Mouse (Mus musculus): ENCODE measurements at regions not wholly inside any gene's neighbourhood (a gene's known extent, or its start where the extent isn't known, plus 50 kb on each side); places are given as distances from the start of the nearest gene placed in this dataset.

- no peak for DNase-seq (ENCODE audit: low spot score)
Observed at GRCm38 (mm10) chr10:109480551-109480950, 469.8 kb upstream of the Syt1 start.

- DNase-seq (ENCODE audit: low spot score): no peak
Observed at GRCm38 (mm10) chr10:109479941-109480340, 469.2 kb upstream of the Syt1 start.

- no peak for DNase-seq (ENCODE audit: low spot score)
Observed at GRCm38 (mm10) chr10:109466516-109466915, 455.7 kb upstream of the Syt1 start.

GRCm38 (mm10) chr10:109431112-109431511 is 420.3 kb upstream of the Syt1 start:
- DNase-seq (ENCODE audit: low spot score): no peak

GRCm38 (mm10) chr10:109427878-109428277 is 417.1 kb upstream of the Syt1 start:
- no peak for DNase-seq (ENCODE audit: low spot score)

GRCm38 (mm10) chr10:109407011-109407410 is 396.2 kb upstream of the Syt1 start:
- no peak for DNase-seq (ENCODE audit: low spot score)

DNA sequence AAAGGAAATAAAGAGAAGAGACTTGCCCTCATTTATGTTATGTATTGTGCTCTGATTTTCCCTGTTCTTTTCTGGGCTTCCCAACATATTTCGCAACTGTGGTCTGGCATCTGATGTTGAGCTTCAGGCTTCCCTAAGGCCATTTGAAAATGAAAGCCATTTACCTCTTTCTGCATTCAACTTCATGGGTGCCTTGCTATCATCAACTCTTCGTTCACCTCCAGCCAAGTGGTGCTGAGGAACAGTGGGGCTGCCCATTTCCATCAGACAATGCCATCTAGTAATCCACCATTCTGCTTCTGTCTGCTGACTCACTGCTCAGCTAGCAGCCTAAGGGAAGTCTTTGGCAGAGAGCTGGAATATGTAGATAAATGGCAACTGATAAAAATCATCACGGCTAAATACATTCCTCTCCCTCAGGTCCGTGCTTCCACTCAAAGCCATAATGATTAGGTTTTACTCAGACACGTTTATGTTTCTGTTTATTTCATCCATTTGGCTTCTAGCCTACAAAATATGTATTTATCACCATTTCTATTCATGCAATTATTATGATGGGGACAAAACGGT is 394.4 kb upstream of the Syt1 start:
- DNase-seq (ENCODE audit: low spot score): no peak

DNA sequence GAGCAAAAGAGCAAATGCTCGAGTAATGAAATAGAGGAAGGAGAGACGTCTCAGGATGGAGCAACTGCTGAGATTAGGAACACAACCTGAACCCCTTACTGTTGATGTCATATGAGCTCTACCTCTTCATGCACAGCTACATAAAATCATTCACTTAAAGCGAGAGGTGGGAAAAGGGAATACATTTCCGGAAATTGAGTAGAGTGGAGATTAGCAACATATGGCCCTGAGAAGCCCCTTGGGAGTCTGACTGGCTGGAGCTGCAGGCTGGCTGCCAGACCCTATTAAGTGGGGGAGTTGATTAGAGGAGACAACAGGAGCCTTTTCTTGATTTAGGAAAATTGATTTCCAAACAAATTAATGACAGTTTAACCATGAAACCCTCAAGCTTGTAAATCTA is 373.0 kb upstream of the Syt1 start:
- DNase-seq (ENCODE audit: low spot score): peak; percentile 13

DNA sequence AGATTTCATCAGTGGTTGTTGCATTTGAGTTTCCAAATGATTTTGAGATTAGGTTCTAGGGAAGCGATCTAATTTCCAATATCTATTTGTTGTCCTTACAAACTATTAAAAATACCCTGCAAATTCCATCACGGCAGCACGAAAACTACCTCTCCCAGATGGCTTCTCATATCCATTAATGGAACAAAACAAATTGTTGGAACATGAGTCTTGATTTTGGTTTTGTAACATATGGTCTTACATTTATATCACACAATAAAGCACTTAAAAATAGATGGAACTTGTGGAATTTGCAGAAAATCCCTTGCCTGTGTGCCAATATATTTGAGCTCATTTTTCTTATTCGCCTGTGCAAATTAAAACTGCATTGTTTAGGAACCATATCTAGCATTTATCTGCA is 368.1 kb upstream of the Syt1 start:
- no peak for DNase-seq (ENCODE audit: low spot score)

DNA sequence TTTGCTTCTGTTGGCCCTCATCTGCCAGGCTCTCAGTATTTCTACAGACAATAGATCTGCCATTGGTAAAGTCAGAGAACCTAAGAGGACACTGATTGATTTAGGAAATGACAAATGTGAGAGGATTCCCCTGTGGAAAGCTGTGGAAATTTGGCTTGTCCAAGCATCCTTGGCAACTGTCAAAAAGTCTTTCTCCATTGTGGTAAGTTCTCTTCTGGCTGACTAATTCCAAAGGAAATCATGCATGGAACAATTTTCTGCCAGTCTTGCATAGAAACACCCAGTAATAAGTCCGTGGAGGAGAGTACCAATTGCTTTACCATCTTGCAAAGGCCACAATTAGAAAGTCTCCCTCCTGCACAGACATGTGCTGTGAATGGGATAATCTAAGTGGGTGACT is 349.4 kb upstream of the Syt1 start:
- no peak for DNase-seq (ENCODE audit: low spot score)

DNA sequence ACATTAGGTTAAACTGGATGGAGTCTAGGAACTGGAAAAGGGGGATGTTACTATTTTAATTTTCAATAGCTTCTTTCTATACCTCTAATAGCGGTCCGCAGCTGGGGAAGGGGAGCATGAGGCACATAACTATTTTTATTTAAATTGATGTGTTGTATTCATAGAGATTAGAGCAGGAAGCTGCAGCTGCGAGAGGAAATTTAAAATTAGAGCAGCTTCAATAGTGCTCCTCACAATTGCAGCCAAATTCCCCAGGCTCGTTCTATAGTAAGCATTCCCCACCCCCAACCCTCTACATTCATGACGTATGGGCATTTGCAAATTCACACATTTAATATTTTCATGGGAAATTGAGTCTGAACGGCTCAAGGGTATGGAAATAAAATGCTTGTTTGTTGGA is 348.0 kb upstream of the Syt1 start:
- DNase-seq (ENCODE audit: low spot score): no peak

- no peak for DNase-seq (ENCODE audit: low spot score)
Observed at GRCm38 (mm10) chr10:109332846-109333386, 322.1 kb upstream of the Syt1 start.

DNA sequence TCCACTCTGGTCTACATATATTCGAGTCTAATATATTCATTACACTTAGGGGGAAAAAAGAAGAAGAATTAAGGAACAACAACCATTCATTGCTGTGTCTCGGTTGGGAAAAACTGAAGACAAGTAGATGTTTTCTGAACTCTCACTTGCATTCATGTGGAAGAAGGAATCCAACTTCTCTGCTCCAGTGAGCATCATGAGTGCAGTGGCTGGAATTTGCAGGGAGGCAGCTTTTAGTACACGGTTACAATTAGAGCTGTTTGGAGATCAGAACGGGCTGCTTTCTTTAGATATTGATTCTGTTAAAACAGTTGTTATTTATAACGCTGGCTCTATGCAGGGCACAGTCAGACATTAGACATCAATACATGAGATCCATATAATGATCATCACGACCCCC is 298.5 kb upstream of the Syt1 start:
- DNase-seq (ENCODE audit: low spot score): no peak

GRCm38 (mm10) chr10:109300199-109300598 is 289.4 kb upstream of the Syt1 start:
- no peak for DNase-seq (ENCODE audit: low spot score)

- DNase-seq (ENCODE audit: low spot score): no peak
Observed at GRCm38 (mm10) chr10:109299785-109300184, 289.0 kb upstream of the Syt1 start.

DNA sequence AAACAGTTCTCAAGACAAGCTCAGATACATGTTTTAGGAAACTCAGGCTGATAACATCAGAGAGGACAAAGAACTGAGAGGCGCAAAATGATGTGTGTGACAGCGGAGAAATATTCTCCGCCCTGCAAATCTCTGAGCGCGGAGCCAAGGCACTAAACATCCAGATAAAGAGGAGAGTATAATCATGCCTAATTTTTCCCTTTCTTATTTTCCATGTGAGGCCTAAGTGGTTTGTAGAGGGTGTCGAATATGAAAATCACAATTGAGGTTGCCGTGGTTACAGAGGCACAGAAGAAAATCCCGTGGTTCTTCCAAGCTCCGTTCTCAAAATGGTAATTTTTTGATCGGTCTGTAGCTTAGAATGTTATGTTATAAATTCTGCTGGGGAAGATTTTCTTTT is 272.6 kb upstream of the Syt1 start:
- DNase-seq (ENCODE audit: low spot score): no peak

GRCm38 (mm10) chr10:109249781-109250180 is 239.0 kb upstream of the Syt1 start:
- DNase-seq (ENCODE audit: low spot score): no peak

GRCm38 (mm10) chr10:109246328-109246727 is 235.5 kb upstream of the Syt1 start:
- no peak for DNase-seq (ENCODE audit: low spot score)

GRCm38 (mm10) chr10:109237026-109237425 is 226.2 kb upstream of the Syt1 start:
- DNase-seq (ENCODE audit: low spot score): no peak

- DNase-seq (ENCODE audit: low spot score): no peak
Observed at GRCm38 (mm10) chr10:109226989-109227388, 216.2 kb upstream of the Syt1 start.

DNA sequence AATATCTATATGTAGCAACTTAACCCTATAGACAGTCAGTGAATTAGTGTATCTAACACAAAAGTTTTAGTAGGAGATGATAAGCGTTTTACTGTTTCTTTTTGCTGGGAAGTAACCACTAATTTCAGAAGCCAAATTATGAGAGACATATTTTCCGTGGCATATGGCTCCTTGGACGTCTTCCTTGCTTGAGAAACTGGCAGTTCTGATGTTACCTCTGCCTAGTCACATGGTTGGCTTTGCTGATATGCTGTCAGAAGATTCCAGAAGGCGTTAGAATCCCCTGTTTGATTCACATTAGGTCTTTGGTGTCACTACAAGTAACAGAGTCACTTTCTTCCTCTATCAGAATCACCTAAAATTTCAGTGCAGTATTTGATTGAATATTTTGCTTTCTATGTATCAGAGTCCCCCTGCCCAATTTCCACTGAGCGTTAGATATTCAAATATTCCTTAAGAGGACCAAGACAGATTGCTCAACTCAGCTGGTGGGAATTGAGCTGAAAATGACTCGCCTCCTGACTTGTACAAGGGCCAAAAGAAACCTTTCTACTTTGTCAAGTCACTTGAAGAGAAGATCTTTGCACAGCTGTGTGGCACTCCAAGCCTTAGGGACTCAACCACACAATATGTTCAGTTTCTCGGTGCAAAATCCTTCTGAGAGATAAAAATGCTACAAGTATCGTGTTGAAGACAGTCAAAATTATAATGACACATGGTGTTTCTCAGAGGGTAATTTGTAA is 178.2 kb upstream of the Syt1 start:
- no peak for DNase-seq (ENCODE audit: low spot score)

DNA sequence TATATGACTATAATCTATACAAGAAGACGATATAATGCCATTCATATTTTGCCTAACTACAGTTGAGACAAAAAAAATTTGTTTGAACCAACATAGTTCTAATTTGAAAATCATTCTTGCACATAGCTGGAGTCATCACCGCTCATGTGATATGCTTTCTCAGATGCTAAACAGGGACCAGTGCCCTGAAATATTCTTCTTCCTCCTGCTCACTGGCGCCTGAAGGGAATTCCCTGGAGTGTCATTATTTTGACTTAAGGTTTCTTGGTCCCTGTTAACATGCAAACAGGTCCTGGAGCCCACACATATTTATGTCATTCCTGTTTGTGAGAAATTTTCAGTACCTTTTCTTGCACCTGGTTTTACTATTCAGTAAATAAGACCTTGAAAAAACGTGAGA is 177.5 kb upstream of the Syt1 start:
- no peak for DNase-seq (ENCODE audit: low spot score)

DNA sequence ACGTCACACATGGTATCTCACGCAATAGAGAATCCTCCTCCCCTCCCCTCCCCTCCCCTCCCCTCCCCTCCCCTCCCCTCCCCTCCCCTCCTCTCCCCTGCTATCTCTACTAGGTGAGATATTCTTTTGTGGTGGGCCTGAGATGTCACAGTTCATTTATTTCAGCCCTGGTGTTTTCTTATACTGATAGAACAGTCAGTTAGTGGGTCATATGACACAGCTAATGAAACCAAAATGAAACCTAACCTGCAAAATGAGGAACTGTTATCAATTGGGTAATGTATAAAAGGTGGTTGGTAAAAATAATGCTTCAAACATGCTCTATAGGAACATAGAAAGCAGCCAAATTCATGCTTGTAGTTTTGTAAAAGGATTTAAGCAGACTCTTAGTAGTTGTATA is 174.5 kb upstream of the Syt1 start:
- DNase-seq (ENCODE audit: low spot score): no peak

DNA sequence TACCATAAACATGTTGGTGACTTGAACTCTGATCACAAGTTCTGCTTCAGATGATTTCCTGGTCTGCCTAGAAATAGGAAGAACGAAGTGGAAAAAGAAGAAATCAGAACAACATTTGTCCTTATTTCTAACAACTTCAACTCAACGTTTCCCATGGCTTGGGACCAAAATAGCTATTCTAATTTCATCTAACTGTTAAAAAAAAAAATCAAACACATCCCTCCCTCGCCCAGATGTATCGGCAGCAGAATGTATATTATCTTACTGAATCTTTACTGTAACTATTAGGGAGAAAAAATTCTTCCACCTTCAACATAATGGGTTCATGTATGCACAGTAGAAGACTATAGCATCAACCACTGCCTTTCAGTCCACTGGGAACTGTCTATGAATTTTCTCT is 169.7 kb upstream of the Syt1 start:
- DNase-seq (ENCODE audit: low spot score): no peak
